Mouse (Mus musculus) hindbrain, embryonic 11.5 days (tissue): ENCODE measurements around the gene 1110065P20Rik. TPM values are rescaled to one million over a fixed set of nuclear protein-coding genes. Genes with fewer than 3 reads are reported as not detected.
A peak's percentile ranks its signal among the peaks of the same experiment; 100 is the strongest.

Experiments used
- ATAC-seq: fragments of 200-750 bp; cut with Nextera tagmentation; 2 replicates; pipeline ENCODE4 v1.8.0; 2017; ENCODE audit warnings: mild to moderate bottlenecking, moderate TSS enrichment, moderate library complexity; ENCODE audit not compliant: low FRiP score
- DNase-seq: peaks from one replicate; pipeline ENCODE4 v3.0.0-alpha.2; 2015; ENCODE audit warnings: low spot score
- H3K27ac ChIP-seq: fragments of 300-500 bp; sonication (generic); 2 replicates; pipeline ENCODE4 v1.5.1; 2014; ENCODE audit warnings: mild to moderate bottlenecking, low read depth, low read length
- H3K27me3 ChIP-seq: fragments of 300-500 bp; sonication (generic); 2 replicates; pipeline ENCODE4 v1.6.1; 2014; ENCODE audit warnings: mild to moderate bottlenecking, low read length, moderate library complexity, mixed read lengths; ENCODE audit not compliant: control insufficient read depth, insufficient read depth
- H3K36me3 ChIP-seq: fragments of 300-500 bp; sonication (generic); 2 replicates; pipeline ENCODE4 v1.6.1; 2014; ENCODE audit warnings: mild to moderate bottlenecking, low read length, moderate library complexity, mixed read lengths; ENCODE audit not compliant: control insufficient read depth, insufficient read depth
- H3K4me1 ChIP-seq: fragments of 300-500 bp; sonication (generic); replicated peaks from 2 replicates; pipeline ENCODE4 v1.6.1; 2014; ENCODE audit warnings: low read length, mixed read lengths; ENCODE audit not compliant: control insufficient read depth, insufficient read depth
- H3K4me2 ChIP-seq: fragments of 300-500 bp; sonication (generic); replicated peaks from 2 replicates; pipeline ENCODE4 v1.6.1; 2014; ENCODE audit warnings: mild to moderate bottlenecking, low read depth, low read length
- H3K4me3 ChIP-seq: fragments of 300-500 bp; sonication (generic); 2 replicates; pipeline ENCODE4 v1.5.1; 2014; ENCODE audit warnings: low read depth, low read length
- H3K9ac ChIP-seq: fragments of 300-500 bp; sonication (generic); 2 replicates; pipeline ENCODE4 v1.6.1; 2014; ENCODE audit warnings: low read depth, low read length
- H3K9me3 ChIP-seq: fragments of 300-500 bp; sonication (generic); 2 replicates; pipeline ENCODE4 v1.6.1; 2016; ENCODE audit warnings: low read length; ENCODE audit not compliant: control insufficient read depth
- WGBS: fragments of 180-500 bp; shearing (Covaris S2); extraction: QIAGEN DNeasy Blood & Tissue Kit; methylation state at CpG from one replicate; pipeline ENCODE4 v1.1.7; 2014; 5-methylcytosine and 5-hydroxymethylcytosine counted together
- polyA plus RNA-seq: library from polyadenylated mRNA; unstranded; fragments of >200 nt; fragmentation: Nextera tagmentation; extraction: Ambion mirVana; gene quantifications from 2 replicates; pipeline ENCODE4 v1.2.1, GENCODE M21; 2014

The 1110065P20Rik gene
- 55.0 and 55.9 TPM in 2 replicates for polyA plus RNA-seq

- Histone ChIP-seq H3K9ac (peak within 1 kb of the TSS; percentile 88), H3K36me3 (no peaks in the 10 kb centered on the region), H3K4me3 (peak within 1 kb of the TSS; percentile 99), H3K4me2 (peak within 1 kb of the TSS; percentile 92), H3K9me3 (no peaks in the 10 kb centered on the region), H3K4me1 (peaks cover 9% of the 10 kb centered on the region), H3K27ac (peak within 1 kb of the TSS; percentile 94), H3K27me3 (no peaks in the 10 kb centered on the region)
- peak; percentile 56 for DNase-seq
- peak; percentile 64 for ATAC-seq
- WGBS, result under 1% methylated on average over 69 of the region's 75 CpGs
Measured at GRCm38 (mm10) chr4:124850933-124851658, at the start of gene 1110065P20Rik. Gene 1110065P20Rik (minus strand): TSS chr4:124851196.

- Histone ChIP-seq H3K27me3 (peaks cover 12% of the 10 kb centered on the region), H3K9me3 (no peaks in the 10 kb centered on the region), H3K4me2 (no peak overlapping the region), H3K4me1 (peaks cover 5% of the 10 kb centered on the region), H3K36me3 (no peaks in the 10 kb centered on the region), H3K27ac (no peak overlapping the region), H3K9ac (no peak overlapping the region), H3K4me3 (no peak overlapping the region)
- 53% methylated on average over 5 of the region's 5 CpGs for WGBS
- DNase-seq (no peak), ATAC-seq (no peak)
Measured at GRCm38 (mm10) chr4:124899906-124900305, 48.9 kb upstream of the 1110065P20Rik start.

GRCm38 (mm10) chr4:124898428-124898827 lies 47.4 kb upstream of the 1110065P20Rik start:
- Histone ChIP-seq H3K9me3 (no peaks in the 10 kb centered on the region), H3K4me2 (no peak overlapping the region), H3K36me3 (no peaks in the 10 kb centered on the region), H3K27me3 (peaks cover 25% of the 10 kb centered on the region), H3K27ac (peak overlapping the region; percentile 70), H3K4me3 (no peak overlapping the region), H3K4me1 (peaks cover 8% of the 10 kb centered on the region), H3K9ac (no peak overlapping the region)
- ATAC-seq (no peak), DNase-seq (peak; percentile 54)
- 19% methylated on average over 10 of the region's 10 CpGs for WGBS

- ATAC-seq (peak; percentile 59), DNase-seq (peak; percentile 46)
- peaks cover 36% of the 10 kb centered on the region for H3K27me3 ChIP-seq
- H3K36me3 ChIP-seq, result no peaks in the 10 kb centered on the region
- peak overlapping the region; percentile 84 for H3K4me2 ChIP-seq
- 2% methylated on average over 82 of the region's 83 CpGs for WGBS
- peaks cover 8% of the 10 kb centered on the region for H3K4me1 ChIP-seq
- no peak overlapping the region for H3K27ac ChIP-seq
- no peaks in the 10 kb centered on the region for H3K9me3 ChIP-seq
- peak overlapping the region; percentile 52; the same call in 1 of the 2 replicates for H3K9ac ChIP-seq
- H3K4me3 ChIP-seq, result peak overlapping the region; percentile 37
Measured at GRCm38 (mm10) chr4:124894508-124895428, 43.8 kb upstream of the 1110065P20Rik start.

- H3K36me3 ChIP-seq, result no peaks in the 10 kb centered on the region
- peaks cover 36% of the 10 kb centered on the region for H3K27me3 ChIP-seq
- H3K4me2 ChIP-seq, result no peak overlapping the region
- WGBS, result 25% methylated on average over 6 of the region's 6 CpGs
- H3K4me3 ChIP-seq, result no peak overlapping the region
- H3K27ac ChIP-seq, result no peak overlapping the region
- ATAC-seq (no peak), DNase-seq (no peak)
- H3K4me1 ChIP-seq, result peaks cover 7% of the 10 kb centered on the region
- H3K9ac ChIP-seq, result no peak overlapping the region
- no peaks in the 10 kb centered on the region for H3K9me3 ChIP-seq
Measured at GRCm38 (mm10) chr4:124893769-124894168, 42.8 kb upstream of the 1110065P20Rik start.

- no peak for DNase-seq
- Histone ChIP-seq H3K4me3 (no peak overlapping the region), H3K4me1 (peaks cover 3% of the 10 kb centered on the region; the same call in 1 of the 2 replicates), H3K9ac (no peak overlapping the region), H3K27me3 (peaks cover 34% of the 10 kb centered on the region), H3K36me3 (no peaks in the 10 kb centered on the region), H3K27ac (no peak overlapping the region), H3K4me2 (no peak overlapping the region), H3K9me3 (no peaks in the 10 kb centered on the region)
- WGBS, result 69% methylated on average over 5 of the region's 5 CpGs
- ATAC-seq, result no peak
Measured at GRCm38 (mm10) chr4:124890831-124891230, 39.8 kb upstream of the 1110065P20Rik start.

DNA sequence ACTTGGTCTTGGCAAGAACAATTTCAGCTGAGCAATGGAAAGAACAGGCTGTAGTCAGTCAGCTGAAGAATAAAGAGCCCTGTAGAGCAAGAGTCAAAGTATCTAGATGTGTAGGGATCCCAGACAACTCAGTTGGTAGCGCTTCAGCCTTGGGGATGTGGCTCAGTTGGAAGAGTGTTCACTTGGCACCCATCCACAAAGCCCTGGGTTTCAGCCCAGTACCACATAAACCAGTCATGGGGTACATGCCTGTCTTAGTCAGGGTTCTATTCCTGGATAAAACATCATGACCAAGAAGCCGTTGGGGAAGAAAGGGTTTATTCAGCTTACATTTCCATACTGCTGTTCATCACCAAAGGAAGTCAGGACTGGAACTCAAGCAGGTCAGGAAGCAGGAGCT lies 38.9 kb upstream of the 1110065P20Rik start:
- H3K27ac ChIP-seq, result no peak overlapping the region
- no peak overlapping the region for H3K4me2 ChIP-seq
- ATAC-seq (no peak), DNase-seq (no peak)
- H3K27me3 ChIP-seq, result peaks cover 34% of the 10 kb centered on the region
- H3K36me3 ChIP-seq, result no peaks in the 10 kb centered on the region
- peaks cover 3% of the 10 kb centered on the region; the same call in 1 of the 2 replicates for H3K4me1 ChIP-seq
- no peaks in the 10 kb centered on the region for H3K9me3 ChIP-seq
- no peak overlapping the region for H3K9ac ChIP-seq
- no peak overlapping the region for H3K4me3 ChIP-seq
- WGBS, result 91% methylated on average over 2 of the region's 2 CpGs

GRCm38 (mm10) chr4:124888702-124889101 lies 37.7 kb upstream of the 1110065P20Rik start:
- H3K4me2 ChIP-seq, result no peak overlapping the region
- H3K4me3 ChIP-seq, result no peak overlapping the region
- peaks cover 25% of the 10 kb centered on the region for H3K27me3 ChIP-seq
- H3K9ac ChIP-seq, result no peak overlapping the region
- WGBS, result 75% methylated on average over 7 of the region's 7 CpGs
- H3K27ac ChIP-seq, result no peak overlapping the region
- no peaks in the 10 kb centered on the region for H3K4me1 ChIP-seq
- ATAC-seq (no peak), DNase-seq (no peak)
- H3K36me3 ChIP-seq, result no peaks in the 10 kb centered on the region
- no peaks in the 10 kb centered on the region for H3K9me3 ChIP-seq
